Mouse (Mus musculus) limb, embryonic 10.5 days (tissue): ENCODE results near the gene Ackr2. TPM values are rescaled to one million over a fixed set of nuclear protein-coding genes. Genes with fewer than 3 reads are reported as not detected.

ENCODE experiments used
- DNase-seq: peaks from one replicate; pipeline ENCODE4 v3.0.0-alpha.2; 2017; ENCODE audit warnings: low spot score
- H3K27ac ChIP-seq: fragments of 300-500 bp; sonication (generic); 2 replicates; pipeline ENCODE4 v1.5.1; 2016; ENCODE audit warnings: mild to moderate bottlenecking
- H3K27me3 ChIP-seq: fragments of 300-500 bp; sonication (generic); 2 replicates; pipeline ENCODE4 v1.6.1; 2016; ENCODE audit warnings: low read depth, mild to moderate bottlenecking; ENCODE audit not compliant: poor library complexity, severe bottlenecking
- H3K36me3 ChIP-seq: fragments of 300-500 bp; sonication (generic); 2 replicates; pipeline ENCODE4 v1.6.1; 2016; ENCODE audit warnings: mild to moderate bottlenecking, moderate library complexity
- H3K4me1 ChIP-seq: fragments of 300-500 bp; sonication (generic); 2 replicates; pipeline ENCODE4 v1.6.1; 2016
- H3K4me3 ChIP-seq: fragments of 300-500 bp; sonication (generic); 2 replicates; pipeline ENCODE4 v1.5.1; 2016; ENCODE audit warnings: mild to moderate bottlenecking, moderate library complexity
- H3K9me3 ChIP-seq: fragments of 300-500 bp; sonication (generic); replicated peaks from 2 replicates; pipeline ENCODE4 v1.6.1; 2016; ENCODE audit warnings: mild to moderate bottlenecking
- WGBS: fragments of 180-500 bp; shearing (Covaris S2); methylation state at CpG from one replicate; pipeline ENCODE4 v1.1.7; 2016; 5-methylcytosine and 5-hydroxymethylcytosine counted together
- polyA plus RNA-seq: library from polyadenylated mRNA; unstranded; fragments of >200 nt; fragmentation: Nextera tagmentation; extraction: Ambion mirVana; gene quantifications from 2 replicates; pipeline ENCODE4 v1.2.1, GENCODE M21; 2016

The Ackr2 gene
- polyA plus RNA-seq, 1 experiment from 2014 or later = 0.16 TPM

DNA sequence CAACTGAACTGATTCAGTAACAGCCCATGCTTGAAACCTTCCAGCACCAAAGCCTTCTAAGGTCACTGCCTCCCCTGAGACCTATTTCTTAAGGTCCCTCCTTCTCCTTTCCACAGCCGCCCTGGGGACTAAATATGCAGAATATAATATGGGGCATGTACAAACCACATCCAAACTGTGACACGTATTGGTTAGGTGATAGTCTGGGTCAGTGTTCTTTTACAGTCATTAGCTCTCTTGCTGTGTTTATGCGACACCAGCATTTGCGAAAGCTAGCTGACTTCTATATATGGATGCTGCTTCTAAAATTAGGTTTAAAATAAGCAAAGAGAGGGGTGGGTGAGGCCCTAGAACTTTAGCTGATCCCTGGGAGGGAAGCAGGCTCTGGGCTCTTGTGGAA, 1.3 kb upstream of the Ackr2 start:
- no peak for DNase-seq
- Histone ChIP-seq H3K27me3 (no peaks in the 10 kb centered on the region), H3K36me3 (no peaks in the 10 kb centered on the region), H3K27ac (no peak overlapping the region), H3K4me3 (no peak overlapping the region), H3K9me3 (no peaks in the 10 kb centered on the region), H3K4me1 (no peaks in the 10 kb centered on the region)
- 90% methylated on average over 4 of the region's 4 CpGs for WGBS

DNA sequence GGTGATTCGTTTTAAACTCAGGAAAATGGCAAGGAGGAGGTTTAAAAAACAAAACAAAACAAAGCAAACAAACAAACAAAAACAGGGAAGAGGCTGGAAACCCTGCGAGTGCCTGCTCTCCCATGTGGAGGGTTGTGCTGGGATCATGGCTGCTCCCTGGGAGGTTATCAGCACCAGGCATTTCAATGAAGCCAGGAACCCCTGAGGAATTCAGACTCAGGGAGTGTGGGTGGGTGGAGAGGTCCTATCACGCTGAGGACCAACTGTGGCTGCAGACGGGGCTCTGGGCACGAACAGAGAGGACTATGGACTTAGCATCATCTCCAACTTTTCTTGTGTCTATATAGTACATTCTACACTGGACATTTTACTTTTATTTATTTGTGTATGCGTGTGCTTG, 1.2 kb downstream of the Ackr2 start:
- no peaks in the 10 kb centered on the region for H3K27me3 ChIP-seq
- H3K9me3 ChIP-seq = no peaks in the 10 kb centered on the region
- DNase-seq = no peak
- WGBS = 75% methylated on average over 6 of the region's 6 CpGs
- no peaks in the 10 kb centered on the region for H3K4me1 ChIP-seq
- H3K4me3 ChIP-seq = no peak overlapping the region
- no peak overlapping the region for H3K27ac ChIP-seq
- H3K36me3 ChIP-seq = no peaks in the 10 kb centered on the region

GRCm38 (mm10) chr9:121900282-121900855, 2.2 kb downstream of the Ackr2 start:
- WGBS = 85% methylated on average over 5 of the region's 5 CpGs
- no peak overlapping the region for H3K4me3 ChIP-seq
- DNase-seq = no peak

DNA sequence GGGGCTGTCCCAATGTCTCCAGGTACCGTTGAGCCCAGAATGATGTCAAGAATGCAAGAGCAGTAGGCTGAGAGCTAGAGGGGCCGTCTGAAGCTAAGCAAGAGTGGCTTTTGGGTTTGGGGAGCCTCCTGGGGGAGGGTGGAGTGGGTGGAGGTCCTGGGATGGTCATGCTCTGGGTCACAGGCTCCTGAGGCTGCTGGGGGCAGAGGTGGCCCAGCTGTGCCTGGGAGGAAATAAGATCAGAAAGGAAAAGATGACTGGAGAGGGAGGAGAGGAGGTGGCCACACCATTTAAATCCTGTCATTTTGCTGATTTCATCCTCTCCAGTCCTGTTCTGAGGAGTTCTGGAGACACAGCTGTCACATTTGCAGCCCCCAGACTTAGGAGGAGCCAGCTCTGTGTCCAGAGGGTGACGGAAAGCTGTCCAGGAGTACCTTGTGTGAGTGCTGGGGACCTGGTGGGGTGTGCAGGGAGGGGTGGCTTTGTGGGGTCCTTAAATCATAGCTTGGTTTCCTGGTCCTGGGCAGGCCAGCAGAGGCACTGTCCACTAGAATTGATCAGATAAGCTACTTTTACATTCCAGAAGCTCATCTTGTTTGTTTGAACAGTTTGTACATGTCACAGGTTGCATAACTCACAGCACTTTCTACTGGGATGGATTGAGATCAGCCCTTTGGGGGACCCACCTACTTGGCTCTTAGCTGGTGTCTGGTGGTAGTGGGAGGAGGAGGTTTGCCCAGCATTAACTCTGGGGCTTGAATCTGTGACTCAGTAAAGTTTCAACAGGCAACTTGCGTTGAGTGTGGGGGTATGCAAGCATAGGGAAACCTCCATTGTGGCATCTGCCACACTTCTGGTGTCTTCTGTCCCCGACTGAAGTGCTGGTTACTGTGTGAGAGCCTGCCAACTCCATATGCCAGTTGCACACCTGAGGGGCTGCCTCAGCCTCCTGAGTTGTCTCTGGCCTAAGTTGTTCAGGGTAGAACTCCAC, 3.9 kb downstream of the Ackr2 start:
- 81% methylated on average over 5 of the region's 5 CpGs for WGBS
- Histone ChIP-seq H3K9me3 (no peaks in the 10 kb centered on the region), H3K27ac (no peak overlapping the region), H3K4me1 (no peaks in the 10 kb centered on the region), H3K4me3 (no peak overlapping the region), H3K27me3 (no peaks in the 10 kb centered on the region), H3K36me3 (no peaks in the 10 kb centered on the region)
- no peak for DNase-seq

More at GRCm38 (mm10) chr9:121900282-121900855, 2.2 kb downstream of the Ackr2 start:
- Histone ChIP-seq H3K27me3 (no peaks in the 10 kb centered on the region), H3K36me3 (no peaks in the 10 kb centered on the region), H3K27ac (no peak overlapping the region), H3K4me1 (no peaks in the 10 kb centered on the region), H3K9me3 (no peaks in the 10 kb centered on the region)

- 82% methylated on average over 8 of the region's 8 CpGs for WGBS
These were observed 5.5 kb downstream of the Ackr2 start for GRCm38 (mm10) chr9:121903476-121904305.

DNA sequence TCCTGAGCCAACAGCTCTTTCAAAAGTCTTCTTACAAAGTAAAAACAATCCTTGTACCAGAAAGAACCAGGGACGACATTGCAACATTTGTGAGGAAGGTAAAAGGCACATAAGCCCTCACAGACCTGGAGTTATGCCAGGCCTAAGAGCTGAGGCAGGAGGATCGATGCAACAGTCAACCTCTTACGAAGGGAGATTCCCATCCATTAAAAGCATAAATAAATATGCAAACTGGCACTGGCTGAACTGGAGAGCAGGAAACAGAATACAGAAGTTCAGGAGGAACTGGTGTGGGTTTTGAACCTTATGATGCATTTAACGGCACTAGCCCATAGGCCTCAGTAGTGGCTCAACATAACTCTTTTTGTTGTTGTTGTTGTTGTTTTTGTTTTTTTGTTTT, 6.2 kb downstream of the Ackr2 start:
- H3K4me3 ChIP-seq = no peak overlapping the region
- WGBS = 95% methylated on average over 4 of the region's 4 CpGs
- 0 out of 2 replicates have a peak, but pooled peaks cover under 1% of the 10 kb centered on the region for H3K27me3 ChIP-seq
- H3K4me1 ChIP-seq = no peaks in the 10 kb centered on the region
- no peaks in the 10 kb centered on the region for H3K36me3 ChIP-seq
- no peaks in the 10 kb centered on the region for H3K9me3 ChIP-seq
- H3K27ac ChIP-seq = no peak overlapping the region
- DNase-seq = no peak

More at GRCm38 (mm10) chr9:121903476-121904305, 5.5 kb downstream of the Ackr2 start:
- no peaks in the 10 kb centered on the region for H3K4me1 ChIP-seq
- H3K4me3 ChIP-seq = no peak overlapping the region
- no peaks in the 10 kb centered on the region for H3K36me3 ChIP-seq
- no peaks in the 10 kb centered on the region for H3K27me3 ChIP-seq
- no peak overlapping the region for H3K27ac ChIP-seq
- H3K9me3 ChIP-seq = no peaks in the 10 kb centered on the region
- DNase-seq = no peak

DNA sequence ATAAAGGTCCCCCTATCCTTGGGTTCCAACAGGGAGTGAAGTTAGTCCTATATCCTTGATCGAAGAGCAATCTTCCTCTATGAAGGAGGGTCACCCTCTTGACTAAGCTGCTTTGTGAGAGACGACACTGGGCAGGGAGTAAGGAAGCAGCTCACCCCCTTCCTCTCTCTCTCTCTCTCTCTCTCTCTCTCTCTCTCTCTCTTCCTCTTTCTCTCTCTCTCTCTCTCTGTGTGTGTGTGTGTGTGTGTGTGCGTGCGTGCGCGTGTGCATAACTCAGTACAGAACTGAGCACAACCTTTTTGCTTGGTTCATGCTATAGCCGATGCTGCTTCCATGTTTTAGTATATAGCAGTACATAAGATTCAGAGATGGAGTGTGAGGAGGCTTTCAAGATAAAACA, 6.8 kb downstream of the Ackr2 start:
- no peak overlapping the region for H3K4me3 ChIP-seq
- H3K36me3 ChIP-seq = no peaks in the 10 kb centered on the region
- H3K27me3 ChIP-seq = 0 out of 2 replicates have a peak, but pooled peaks cover 5% of the 10 kb centered on the region
- no peak for DNase-seq
- no peaks in the 10 kb centered on the region for H3K9me3 ChIP-seq
- H3K4me1 ChIP-seq = no peaks in the 10 kb centered on the region
- WGBS = 90% methylated on average over 7 of the region's 7 CpGs
- no peak overlapping the region for H3K27ac ChIP-seq

GRCm38 (mm10) chr9:121905556-121906185, 7.5 kb downstream of the Ackr2 start:
- DNase-seq = no peak
- WGBS = 91% methylated on average over 4 of the region's 4 CpGs
- Histone ChIP-seq H3K9me3 (no peaks in the 10 kb centered on the region), H3K4me3 (no peak overlapping the region), H3K4me1 (no peaks in the 10 kb centered on the region), H3K27me3 (0 out of 2 replicates have a peak, but pooled peaks cover 5% of the 10 kb centered on the region), H3K36me3 (no peaks in the 10 kb centered on the region), H3K27ac (no peak overlapping the region)

DNA sequence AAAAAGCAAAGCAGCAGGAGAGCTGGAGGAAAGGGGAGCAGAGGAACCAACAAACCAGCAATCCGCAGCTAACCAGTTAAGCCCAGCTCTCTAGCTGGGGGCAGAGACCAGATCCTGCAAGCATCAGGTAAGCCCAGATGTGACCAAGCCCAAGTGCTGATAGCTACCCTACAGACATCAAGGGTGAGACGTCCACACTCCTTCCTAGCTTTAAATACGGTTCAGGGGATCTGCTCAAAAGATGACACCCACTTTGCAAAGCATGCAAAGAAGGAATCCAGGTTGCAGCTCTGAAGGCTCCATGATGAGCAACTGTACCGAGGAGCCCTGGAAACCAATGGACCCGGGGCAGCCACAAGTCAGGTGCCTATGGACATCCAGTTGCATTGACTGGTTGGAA, 8.3 kb downstream of the Ackr2 start:
- 88% methylated on average over 5 of the region's 5 CpGs for WGBS
- no peaks in the 10 kb centered on the region for H3K9me3 ChIP-seq
- no peak for DNase-seq

GRCm38 (mm10) chr9:121907356-121908070, 9.4 kb downstream of the Ackr2 start:
- 0 out of 2 replicates have a peak, but pooled peaks cover 5% of the 10 kb centered on the region for H3K27me3 ChIP-seq
- WGBS = 80% methylated on average over 10 of the region's 10 CpGs
- no peaks in the 10 kb centered on the region for H3K9me3 ChIP-seq
- DNase-seq = no peak
- H3K4me3 ChIP-seq = no peak overlapping the region
- no peaks in the 10 kb centered on the region for H3K36me3 ChIP-seq
- no peaks in the 10 kb centered on the region for H3K4me1 ChIP-seq
- no peak overlapping the region for H3K27ac ChIP-seq

More for the DNA sequence above, 8.3 kb downstream of the Ackr2 start:
- H3K27me3 ChIP-seq = 0 out of 2 replicates have a peak, but pooled peaks cover 5% of the 10 kb centered on the region
- H3K4me1 ChIP-seq = no peaks in the 10 kb centered on the region
- no peak overlapping the region for H3K4me3 ChIP-seq
- no peak overlapping the region for H3K27ac ChIP-seq
- no peaks in the 10 kb centered on the region for H3K36me3 ChIP-seq

GRCm38 (mm10) chr9:121908321-121908720, 10.2 kb downstream of the Ackr2 start:
- H3K4me3 ChIP-seq = no peak overlapping the region
- no peak overlapping the region for H3K27ac ChIP-seq
- H3K4me1 ChIP-seq = no peaks in the 10 kb centered on the region
- 0 out of 2 replicates have a peak, but pooled peaks cover 5% of the 10 kb centered on the region for H3K27me3 ChIP-seq
- no peaks in the 10 kb centered on the region for H3K9me3 ChIP-seq
- no peaks in the 10 kb centered on the region for H3K36me3 ChIP-seq
- no peak for DNase-seq
- 93% methylated on average over 17 of the region's 17 CpGs for WGBS

GRCm38 (mm10) chr9:121909635-121910034, 11.5 kb downstream of the Ackr2 start:
- H3K27me3 ChIP-seq = 0 out of 2 replicates have a peak, but pooled peaks cover 5% of the 10 kb centered on the region
- H3K4me3 ChIP-seq = no peak overlapping the region
- DNase-seq = no peak
- H3K4me1 ChIP-seq = no peaks in the 10 kb centered on the region
- 77% methylated on average over 6 of the region's 6 CpGs for WGBS
- H3K27ac ChIP-seq = no peak overlapping the region
- no peaks in the 10 kb centered on the region for H3K36me3 ChIP-seq
- H3K9me3 ChIP-seq = no peaks in the 10 kb centered on the region
